Mouse (Mus musculus) CD4-positive naive resting alpha-beta T cell, adult 57 days (primary cell): ENCODE results near the gene Rpl24. TPM values are rescaled to one million over a fixed set of nuclear protein-coding genes. Genes with fewer than 3 reads are reported as not detected.

Experiments used
- total RNA-seq: library from RNA; stranded (reverse); gene quantifications from one replicate; pipeline ENCODE4 v1.2.4, GENCODE M21; 2023

The Rpl24 gene
- total RNA-seq = 959 TPM

DNA sequence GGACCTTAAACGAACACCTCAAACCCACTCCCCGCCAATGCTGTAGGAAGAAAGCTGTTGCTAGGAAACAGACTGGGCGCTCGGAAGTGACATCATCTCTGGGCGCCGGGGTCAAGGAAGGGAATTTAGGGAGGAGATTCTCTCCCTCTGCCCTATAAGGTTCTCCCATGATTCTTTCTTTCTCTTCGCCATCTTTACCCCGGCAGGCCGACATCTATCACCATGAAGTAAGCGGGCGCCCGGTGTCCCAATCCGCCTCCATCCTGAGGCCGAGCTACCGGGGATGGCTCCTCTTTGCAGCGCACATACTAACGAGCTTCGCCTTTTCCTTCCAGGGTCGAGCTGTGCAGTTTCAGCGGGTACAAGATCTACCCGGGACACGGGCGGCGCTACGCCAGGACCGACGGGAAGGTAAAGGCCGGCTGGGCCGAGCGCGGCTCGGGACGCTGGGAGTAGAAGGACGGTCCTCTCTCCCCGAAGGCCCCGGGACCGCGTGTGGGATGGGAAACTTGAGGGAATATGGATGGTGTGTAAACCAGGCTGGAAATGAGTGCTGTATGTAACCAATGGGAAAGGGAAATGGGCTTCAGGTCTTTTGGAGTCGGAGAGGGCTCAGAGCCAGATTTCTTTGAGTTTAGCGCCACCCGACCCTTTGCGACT is at the start of gene Rpl24:
Rpl24 (plus strand) TSS at position 64 of the 660 bp plus-strand sequence.

GRCm38 (mm10) chr16:55934453-55935037 is 31.5 kb upstream of the Rpl24 start, which contains the start of gene Cep97:
Gene Cep97 (minus strand): TSS chr16:55934855.

GRCm38 (mm10) chr16:55973431-55974255 is 7.6 kb downstream of the Rpl24 start, which contains the start of gene Zbtb11:
Gene Zbtb11 (plus strand): TSS chr16:55973883.

Other genes with a start within 250 kb of the Rpl24 start
- gene Nfkbiz, start 127.4 kb upstream of the Rpl24 start, total RNA-seq = 145 TPM
- 39.5 TPM for gene Nxpe3, start 71.0 kb upstream of the Rpl24 start, total RNA-seq
- gene Cep97, start 31.4 kb upstream of the Rpl24 start, total RNA-seq = 67.9 TPM
- gene Zbtb11, start 7.6 kb downstream of the Rpl24 start, total RNA-seq = 62.2 TPM
- 111 TPM for gene Pcnp, start 63.5 kb downstream of the Rpl24 start, total RNA-seq
- gene Trmt10c, start 71.5 kb downstream of the Rpl24 start, total RNA-seq = 20.6 TPM
- gene Senp7, start 82.1 kb downstream of the Rpl24 start, total RNA-seq = 94.1 TPM
- 2.9 TPM for gene Impg2, start 238.0 kb downstream of the Rpl24 start, total RNA-seq